Mouse (Mus musculus) adrenal gland, postnatal 25 days (tissue): ENCODE results near the gene Cog7. TPM values are rescaled to one million over a fixed set of nuclear protein-coding genes. Genes with fewer than 3 reads are reported as not detected.

ENCODE experiments used
- DNase-seq: peaks from one replicate; pipeline ENCODE4 v3.0.0; 2021; ENCODE audit warnings: mixed read lengths
- total RNA-seq: library from RNA; stranded (reverse); gene quantifications from 2 replicates; pipeline ENCODE4 v1.2.3, GENCODE M21; 2021

Cog7 gene
- total RNA-seq, 1 experiment from 2014 or later: 31.7 TPM

DNA sequence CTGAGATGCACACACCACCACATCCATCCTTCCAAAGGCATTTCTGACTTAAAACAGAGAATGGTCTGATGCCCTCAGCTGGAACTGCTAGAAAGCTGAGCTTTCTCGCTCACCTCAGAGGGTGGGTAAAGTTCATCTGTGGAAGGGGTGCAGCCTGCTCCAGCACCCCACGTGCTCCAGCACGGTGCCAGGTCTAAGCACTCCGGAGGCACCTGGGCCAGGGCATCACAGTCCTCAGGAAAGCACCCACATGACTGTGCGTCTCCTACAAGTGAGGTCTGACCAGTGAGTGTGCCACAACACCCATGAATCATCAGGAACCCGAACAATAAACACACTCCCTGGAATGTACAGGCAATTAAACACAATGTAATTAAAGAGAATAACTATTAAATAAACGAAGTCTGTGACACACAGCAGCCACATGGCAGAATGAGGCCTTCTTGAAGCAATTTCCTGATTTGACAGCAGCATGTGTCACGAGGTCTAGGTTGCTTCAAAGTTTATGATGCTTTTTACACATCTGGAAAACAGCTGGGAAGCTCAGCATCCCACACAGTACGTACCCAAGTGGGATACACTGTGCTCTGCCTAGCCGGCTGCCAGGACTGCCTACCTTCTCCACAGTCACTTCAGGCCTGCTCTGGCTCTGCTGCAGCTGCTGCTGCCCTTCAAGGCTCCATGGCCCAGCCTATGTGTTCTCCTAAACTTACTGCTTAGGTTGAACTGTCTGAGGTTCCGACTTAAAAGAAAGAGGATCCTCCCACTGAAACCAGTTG, 26.4 kb downstream of the Cog7 start:
- no peak for DNase-seq

DNA sequence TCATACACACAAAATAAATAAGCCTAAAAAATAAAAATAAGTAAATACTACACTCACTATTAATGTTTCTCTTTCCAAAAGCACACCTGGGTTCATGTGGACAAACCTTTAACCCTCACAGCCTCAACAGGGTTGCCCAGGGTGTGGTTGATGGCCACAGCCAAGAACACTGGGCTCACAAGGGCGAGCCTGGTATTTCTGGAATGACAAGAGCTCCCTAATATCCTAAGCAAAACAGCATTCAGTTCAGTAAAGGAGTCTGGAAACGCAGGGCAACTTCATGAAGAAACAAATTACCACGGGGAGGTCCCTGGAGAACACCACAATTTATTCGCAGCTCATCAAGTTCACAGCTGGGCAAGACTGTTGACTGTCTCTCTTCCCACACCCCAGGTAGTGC, 34.0 kb downstream of the Cog7 start:
- DNase-seq: no peak

DNA sequence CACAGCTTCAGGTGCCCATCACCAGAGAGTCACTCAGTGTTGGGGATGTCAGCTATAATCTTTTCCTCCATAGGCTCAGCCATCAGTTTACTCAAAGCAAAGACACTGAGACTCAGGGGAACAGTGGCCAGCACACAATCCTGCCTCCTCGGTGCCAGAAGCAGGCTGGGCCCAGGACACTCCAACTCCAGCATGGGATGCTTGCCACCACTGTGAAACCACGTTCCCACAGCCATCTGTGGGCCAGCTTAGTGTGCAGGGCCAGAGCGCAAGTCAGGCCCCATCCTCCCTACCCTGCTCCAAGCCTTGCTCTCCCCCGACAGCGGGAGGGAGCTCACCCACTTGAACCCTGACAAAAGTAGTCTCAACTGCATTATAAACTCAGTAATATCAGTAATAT, 35.3 kb downstream of the Cog7 start:
- no peak for DNase-seq

DNA sequence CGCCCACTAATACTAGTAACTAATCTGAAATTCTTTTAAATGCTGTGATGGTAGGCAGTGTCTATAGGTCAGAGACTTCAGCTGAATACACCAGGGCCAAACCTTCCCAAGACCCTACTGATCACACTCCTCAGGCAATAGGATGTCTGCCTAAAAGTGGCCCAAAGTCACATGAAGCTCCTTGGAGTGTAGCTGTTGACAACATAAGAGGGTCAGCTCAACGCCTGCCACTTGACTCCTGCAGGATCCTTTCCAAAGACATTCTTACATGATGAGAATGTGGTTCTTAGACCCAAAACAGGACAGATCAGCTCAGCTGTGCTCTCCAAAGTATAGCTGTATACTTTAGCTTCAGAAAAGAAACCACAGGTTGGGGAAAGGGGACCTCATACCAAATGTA, 39.1 kb downstream of the Cog7 start:
- DNase-seq: no peak

DNA sequence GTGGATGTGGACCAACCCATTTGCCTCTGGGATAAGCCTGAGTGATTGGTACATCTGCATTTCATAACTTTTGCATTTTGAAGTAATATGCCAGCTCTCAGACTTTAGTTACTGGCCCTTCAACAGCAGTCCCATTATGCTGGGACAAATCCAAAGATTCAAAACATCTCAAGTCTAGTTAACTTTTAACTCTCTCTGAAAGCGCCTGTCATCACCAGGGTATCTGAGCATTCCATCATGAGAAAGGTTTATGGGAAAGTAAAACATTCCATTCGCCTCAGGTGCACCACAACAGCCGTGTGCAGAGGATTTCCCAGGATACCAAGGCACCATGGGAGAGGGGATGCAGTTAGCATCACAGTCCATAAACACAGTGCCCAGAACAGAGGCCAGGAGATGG, 39.9 kb downstream of the Cog7 start:
- no peak for DNase-seq

DNA sequence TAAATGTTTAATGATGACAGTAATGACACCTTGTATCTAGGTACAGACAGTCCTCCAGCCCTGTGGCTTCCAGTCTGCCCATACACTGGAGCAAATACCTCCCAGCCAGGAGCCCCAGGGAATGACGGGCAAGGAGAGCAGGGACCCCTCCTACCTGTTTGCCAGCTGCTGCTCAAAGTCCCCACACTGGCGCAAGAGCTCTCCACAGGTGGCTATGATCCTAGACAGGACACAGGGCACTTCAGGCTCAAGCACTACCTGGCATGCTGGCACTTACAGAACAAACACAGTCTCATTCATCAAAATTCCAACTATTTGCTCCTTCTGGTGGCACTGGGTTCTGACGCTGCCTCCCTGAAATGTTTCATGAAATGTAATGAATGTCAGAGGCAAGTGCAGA, 40.5 kb downstream of the Cog7 start:
- DNase-seq: no peak

DNA sequence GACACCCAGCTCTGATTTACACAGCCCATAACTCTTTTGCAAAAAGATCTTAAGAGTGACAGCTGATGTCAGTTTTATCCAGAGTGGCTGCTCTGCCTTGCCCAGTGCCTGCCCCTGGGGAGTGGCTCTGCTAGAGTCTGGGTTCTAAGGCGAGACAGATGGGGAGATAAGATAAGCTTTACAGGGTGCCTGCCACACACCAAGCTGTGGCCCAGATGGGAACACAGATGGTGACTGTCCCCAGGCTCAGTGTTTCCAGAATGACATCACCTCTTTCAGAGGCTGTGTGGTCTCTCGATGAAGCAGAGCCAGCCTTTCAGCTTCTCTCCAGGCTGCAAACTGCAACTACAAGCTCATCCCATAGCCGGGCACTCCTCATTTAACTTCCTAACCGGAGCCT, 41.8 kb downstream of the Cog7 start:
- DNase-seq: no peak

DNA sequence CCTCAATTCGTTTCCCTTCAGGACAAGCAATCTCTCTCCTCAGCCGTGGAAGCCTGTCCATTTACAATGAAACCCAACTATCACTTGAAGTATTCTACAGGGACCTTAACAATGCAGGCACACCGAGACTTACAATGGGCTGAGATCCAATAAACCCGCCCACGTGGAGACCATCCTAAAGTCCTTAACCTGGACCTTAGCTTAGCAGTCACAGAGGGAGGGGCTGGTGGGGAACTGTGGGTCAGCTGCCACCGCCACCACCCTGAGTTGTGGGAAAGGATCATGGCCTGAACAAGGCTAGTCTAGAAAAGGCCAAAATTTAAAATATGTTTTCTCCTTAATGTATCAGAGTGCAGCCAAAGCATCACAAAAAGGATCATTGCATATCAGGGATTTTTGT, 42.3 kb downstream of the Cog7 start:
- DNase-seq: no peak

DNA sequence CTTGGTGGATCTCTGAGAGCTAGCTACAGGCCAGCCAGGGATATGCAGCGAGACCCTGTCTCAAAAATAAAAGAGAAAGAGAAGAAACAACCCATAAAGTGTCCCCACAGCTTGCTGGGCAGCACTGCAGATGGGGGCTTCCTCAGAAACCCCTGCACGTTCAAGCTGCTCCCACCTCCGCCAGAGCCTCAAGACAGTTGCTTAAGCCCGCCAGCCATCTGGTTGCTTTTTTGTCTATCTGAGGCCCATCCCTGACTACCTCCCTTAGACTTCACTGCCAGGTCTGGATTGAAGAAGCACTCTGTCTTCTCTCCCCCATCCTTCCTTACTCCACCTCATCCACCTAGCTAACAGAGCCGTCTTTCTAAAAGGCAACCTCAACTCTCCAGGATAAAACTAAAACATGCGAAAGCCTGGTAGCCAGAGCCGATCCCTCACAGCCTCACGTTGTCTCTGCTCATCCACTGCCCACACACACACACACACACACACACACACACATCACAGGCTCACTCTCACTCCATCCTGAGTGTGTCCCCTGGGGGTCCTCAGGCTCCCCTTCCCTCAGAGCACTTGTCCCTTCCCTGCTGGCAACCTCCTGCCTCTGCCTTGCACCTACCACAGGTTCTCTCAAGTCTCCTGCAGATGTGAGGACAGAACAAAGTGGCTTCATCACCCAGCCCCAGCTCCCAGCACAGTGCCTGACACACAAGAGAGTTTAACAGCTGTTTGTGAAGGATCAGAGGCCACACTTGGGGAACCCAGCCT, 43.2 kb downstream of the Cog7 start:
- no peak for DNase-seq

DNA sequence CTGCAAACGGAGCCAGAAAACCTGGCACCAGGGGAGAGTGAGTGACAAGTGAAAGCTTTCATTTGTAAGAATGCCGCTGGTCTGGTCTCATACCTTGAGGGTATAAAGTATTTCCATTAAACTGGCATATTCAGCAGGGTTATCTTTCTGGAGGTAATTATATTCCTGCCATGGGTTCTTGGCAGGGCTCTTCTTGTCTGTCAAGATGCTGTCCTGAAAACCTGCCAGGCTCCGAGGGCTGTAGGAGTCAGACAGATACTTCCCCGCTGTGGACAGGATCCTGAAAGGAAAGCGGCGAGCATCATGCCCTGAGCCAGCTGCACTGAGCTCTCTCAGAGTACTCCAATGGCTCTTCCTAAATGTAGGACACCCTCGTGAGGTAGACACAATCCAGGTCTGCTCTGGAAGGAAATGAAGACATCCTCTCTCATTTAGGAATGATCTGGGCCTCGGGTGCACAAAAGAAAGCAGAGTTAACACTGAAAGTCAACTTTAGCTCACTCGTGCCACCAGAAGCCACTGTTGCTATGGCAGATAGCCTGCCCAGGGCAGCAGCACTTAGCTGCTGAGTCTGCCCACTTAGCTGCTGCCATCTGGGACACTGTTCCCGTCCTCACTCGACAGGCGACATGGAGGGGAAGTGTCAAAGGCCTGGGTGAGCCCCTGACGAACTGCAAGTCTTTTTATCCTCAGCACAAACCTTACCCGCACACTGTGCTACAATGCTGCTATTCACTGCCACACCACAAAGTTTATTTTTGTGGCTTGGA, 44.5 kb downstream of the Cog7 start:
- DNase-seq: no peak

DNA sequence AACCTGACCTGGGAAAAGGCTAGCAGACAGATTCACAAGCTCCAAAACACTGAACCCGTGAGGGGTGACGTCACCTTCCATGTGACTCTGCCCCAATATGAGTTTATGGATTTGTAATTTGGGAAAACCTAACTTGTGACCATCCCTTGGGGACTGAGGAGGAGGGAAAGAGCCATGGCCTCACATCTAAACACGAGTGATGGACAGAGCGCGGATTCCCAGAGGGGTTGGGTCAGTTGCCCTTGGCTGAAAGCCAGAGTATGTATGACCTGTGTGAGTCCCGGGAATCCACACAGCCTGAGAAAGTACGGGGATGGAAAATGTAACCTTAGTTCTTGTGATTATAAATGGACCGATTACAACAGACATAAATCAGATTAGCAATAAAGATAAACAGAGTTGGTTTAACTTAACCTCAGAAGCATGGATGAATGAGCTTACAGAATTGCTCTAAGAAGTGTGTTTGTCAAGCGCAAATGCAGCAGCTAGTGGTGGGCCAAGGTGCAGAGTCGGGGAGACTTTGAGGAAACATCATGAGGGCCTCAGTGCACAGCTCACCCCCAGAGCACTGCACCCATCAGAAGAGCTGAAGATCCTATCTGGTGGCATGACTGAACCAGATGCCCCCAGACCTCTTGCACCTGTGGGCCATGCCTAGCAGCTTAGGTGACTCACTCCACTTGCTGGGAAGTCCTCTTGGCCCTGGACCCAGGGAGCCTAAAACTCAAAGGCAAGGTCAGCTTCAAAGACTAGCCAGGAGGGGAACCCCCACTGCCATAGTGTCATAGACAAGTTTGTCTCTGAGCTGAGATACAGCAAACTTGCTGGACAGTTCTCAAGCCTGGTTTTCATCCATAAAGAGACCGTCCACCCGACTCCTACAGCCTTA, 45.4 kb downstream of the Cog7 start:
- no peak for DNase-seq

DNA sequence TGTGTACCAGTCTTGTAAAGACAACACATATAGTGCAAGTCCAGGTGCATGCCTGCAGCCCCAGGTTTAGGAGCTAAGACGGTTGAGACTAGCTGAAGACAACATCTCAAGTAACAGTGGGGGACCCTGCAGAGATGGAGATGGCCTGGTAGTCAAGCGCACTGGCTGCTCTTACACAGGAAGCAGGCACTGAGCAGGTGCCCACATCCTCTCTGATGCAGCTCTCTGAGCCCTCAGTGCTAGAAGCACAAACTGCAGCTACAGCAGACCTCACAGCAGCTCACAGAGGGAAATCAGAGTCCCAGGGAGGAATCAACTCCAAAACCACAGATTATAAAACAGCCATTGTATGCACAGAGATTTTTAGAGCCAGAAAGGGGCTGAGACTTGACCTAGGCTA, 47.2 kb downstream of the Cog7 start:
- no peak for DNase-seq

DNA sequence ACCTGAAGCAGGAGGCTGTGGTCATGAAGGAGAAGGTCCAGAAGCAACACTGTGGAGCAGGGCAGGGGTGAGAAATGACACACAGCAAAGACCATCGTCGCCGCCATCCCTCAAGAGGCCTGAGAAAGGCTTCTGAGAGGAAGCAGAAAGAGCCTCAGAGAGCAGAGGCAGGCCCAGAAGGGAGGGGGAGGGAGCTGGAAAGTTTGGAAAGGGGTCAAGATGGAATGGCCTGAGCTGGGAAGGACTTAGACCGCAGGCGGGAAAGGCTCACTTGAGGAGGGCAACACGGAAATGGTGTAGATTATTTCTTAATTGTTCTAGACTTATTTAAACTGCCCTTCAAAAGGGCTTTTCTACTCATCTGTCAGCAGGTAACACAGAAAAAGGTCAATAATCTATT, 47.8 kb downstream of the Cog7 start:
- no peak for DNase-seq

DNA sequence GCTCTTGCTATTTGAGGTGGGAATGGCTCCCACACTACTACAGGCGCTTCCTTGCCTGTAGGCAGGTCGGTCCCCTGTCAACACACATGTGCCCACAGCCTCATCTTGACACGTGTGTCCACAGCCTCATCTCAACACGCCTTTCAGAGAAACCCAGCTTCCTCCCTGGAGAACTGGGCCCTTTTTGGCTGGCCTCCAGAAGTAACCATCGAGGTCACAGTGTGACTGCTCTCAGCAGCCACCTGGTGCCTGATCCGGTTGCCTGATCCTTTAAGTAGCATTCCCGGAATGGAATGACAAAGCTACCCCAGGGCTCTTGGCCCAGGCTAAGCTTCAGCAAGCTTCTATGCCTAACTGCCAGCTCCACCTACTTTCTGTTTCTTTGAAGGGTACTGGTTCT, 50.3 kb downstream of the Cog7 start:
- no peak for DNase-seq

DNA sequence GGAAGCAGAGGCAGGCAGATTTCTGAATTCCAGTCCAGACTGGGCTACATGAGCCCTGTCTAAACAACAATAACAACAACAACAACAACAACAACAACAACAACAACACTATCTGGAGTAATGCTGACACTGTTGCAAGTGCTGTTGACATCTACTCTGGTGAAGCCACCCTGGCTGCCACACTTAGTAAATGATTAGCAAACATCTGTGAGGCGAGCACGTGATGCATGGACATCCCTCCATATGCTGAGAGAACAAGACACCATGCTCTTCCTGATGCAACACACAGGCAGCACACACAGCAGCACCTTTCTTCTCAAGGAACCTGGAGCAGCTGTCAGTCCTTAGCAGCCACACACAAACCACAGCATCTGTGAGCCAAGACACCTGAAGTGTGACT, 53.6 kb downstream of the Cog7 start:
- DNase-seq: no peak

DNA sequence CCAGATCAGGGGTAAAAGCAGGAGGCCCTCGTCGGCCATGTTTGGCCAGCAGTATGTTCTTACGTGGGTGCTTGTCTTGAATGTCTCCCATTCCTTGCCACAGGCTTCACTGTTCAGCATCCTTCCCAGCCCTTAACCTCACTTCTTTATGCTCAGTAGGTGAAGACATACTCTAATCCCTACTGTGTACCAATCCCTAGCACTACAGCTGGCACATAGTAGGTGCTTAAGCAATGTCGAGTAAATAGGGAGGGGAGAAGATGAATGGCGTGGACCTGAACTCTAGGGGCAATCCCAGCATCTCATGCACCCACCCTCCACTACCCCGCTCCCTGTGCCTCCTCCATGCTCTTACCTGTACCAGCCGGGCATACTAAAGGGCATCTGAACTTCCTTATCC, 57.1 kb downstream of the Cog7 start:
- DNase-seq: no peak

DNA sequence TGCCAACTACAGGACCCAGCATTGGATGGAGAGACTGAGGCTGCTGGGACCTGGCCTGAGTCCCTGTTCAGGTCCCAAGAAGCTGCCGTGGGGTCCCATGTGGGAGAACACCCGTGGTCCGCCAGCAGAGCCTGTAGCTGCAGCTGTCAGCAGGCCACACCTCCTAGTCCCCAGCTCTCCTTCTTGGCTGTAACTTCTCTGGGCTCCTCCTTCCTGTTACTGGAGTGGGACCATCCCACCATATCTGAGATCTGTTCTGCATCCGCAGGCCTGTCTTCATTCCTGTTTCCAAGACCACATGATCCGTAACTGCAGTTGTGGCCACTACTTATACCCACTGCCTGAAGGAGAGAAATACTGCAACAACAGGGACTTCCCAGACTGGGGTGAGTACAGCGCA, 67.6 kb downstream of the Cog7 start:
- no peak for DNase-seq

DNA sequence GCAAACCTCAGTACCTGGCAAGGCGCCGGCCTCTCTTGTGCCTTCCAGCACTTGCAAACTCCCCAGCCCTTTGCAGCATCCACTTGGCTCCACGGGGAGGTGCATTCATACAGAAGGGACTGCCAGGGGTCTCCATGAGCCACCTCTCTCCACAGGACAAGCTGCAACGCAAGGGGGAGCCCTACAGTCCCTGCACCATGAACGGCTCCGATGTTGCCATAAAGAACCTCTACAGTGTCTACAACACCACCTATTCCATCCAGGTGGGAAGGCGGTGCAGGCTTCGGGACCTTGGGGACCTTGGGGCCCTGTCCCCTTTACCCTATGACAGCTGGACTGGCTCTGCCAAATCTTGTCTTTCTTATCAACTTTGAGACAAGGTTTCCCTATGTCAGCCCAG, 69.3 kb downstream of the Cog7 start:
- DNase-seq: no peak

DNA sequence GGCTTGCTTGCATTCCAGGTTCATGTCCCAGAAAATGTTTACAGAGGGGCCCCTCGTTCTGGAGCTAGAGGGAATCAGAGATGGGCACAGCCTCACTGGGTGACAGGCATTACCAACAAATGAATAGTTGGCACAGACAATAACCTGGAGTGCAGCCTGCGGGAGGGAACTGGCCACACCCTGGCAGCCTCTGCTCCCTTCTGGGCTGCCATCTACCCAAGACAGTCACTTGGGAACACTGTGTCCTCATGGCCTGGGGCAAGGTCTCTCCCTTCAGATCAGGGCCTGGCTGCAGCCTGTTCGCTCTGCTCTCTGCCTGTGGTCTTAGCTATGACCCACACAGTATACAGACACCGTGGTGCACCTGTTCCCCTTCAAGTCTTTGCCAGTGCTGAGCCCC, 74.6 kb downstream of the Cog7 start:
- no peak for DNase-seq

DNA sequence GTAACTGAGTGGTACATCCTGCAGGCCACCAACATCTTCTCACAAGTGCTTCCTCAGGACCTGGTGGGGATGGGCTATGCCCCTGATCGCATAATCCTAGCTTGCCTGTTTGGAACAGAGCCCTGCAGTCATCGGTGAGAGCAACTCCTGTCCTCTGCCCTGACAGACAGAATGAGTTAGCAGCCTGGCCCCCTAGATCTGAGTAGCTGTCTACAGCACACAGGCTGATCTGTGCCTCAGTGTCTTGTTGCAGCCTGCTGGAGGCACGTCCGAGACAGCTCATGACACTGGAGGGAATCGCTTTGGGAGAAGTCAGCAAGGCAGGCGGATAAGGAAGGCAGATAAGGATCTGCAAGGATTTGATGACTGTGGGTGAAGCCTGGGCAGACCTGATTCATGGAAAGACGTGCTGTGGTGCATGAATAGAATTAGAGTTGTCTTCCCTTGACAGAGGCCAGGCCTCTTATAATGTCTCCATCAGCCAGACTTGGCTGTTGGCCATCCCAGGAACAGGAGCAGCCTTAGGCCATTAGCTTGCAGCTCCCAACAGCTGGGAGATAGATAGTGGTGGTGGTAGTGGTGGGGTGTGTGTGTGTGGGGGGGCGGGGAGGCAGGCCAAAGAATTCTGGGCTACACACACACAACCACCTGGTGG, 78.6 kb downstream of the Cog7 start:
- DNase-seq: no peak

DNA sequence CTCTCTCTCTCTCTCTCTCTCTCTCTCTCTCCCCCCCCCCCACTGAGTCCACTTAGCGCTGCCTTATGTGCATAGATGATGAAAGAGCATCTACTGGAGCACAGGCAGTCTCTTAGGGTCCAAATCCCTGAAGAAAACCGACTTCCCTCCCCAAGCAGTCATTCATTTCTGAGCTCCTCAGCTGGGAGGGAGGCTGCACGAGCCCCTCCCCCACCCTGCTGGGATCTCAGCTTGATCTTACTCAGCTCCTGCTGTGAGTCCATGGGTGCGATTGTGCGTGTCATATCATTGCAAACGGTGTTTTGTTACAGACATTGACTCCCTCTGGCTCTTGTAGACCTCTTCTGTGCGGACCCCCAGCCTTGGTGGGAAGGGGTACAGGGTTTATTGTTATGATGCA, 81.6 kb downstream of the Cog7 start:
- DNase-seq: no peak

DNA sequence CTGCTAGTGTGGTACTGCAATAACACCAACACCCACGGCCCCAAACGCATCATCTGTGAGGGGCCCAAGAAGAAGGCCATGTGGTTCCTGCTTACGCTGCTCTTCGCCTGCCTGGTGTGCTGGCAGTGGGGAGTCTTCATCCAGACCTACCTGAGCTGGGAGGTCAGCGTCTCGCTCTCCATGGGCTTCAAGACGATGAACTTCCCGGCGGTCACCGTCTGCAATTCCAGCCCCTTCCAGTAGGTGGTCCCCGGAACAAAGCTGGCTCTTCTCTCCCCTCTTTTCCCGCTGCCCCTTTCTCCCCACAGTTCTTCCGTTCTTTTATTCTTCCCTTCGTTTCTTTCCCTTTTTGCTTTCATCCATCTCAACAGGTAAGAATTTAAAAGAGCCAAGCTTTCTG, 82.2 kb downstream of the Cog7 start:
- peak; percentile 29 for DNase-seq
